Mouse (Mus musculus) lung, adult 2 months (tissue): ENCODE data around the gene Pum3. TPM values are rescaled to one million over a fixed set of nuclear protein-coding genes. Genes with fewer than 3 reads are reported as not detected.

Experiments
- DNase-seq: peaks from one replicate; pipeline ENCODE4 v3.0.0; 2022
- H3K4me1 ChIP-seq: fragments of 200-500 bp; 2 replicates; pipeline ENCODE4 v1.6.1; 2011; ENCODE audit warnings: low read length; ENCODE audit not compliant: control insufficient read depth, insufficient read depth
- H3K4me3 ChIP-seq: fragments of 200-500 bp; replicated peaks from 2 replicates; pipeline ENCODE3; 2011; ENCODE audit warnings: low read depth, mild to moderate bottlenecking, control low read depth, low read length; ENCODE audit errors: extremely low read depth
- CTCF ChIP-seq: fragments of 200-500 bp; IDR thresholded peaks from 2 replicates; pipeline ENCODE4 v1.5.1; 2011; ENCODE audit warnings: mild to moderate bottlenecking, low read length, control low read depth; ENCODE audit not compliant: insufficient read depth
- POLR2A ChIP-seq: fragments of 200-500 bp; IDR thresholded peaks from 2 replicates; pipeline ENCODE4 v1.6.1; 2011; ENCODE audit warnings: low read depth, mild to moderate bottlenecking, control low read depth, low read length, borderline replicate concordance; ENCODE audit errors: extremely low read depth
- WGBS: fragments of 180-500 bp; shearing (Covaris S2); methylation state at CpG from one replicate; pipeline ENCODE4 v1.1.7; 2018; 5-methylcytosine and 5-hydroxymethylcytosine counted together
- polyA plus RNA-seq: library from polyadenylated mRNA; depleted of rRNA; stranded (reverse); fragments of >200 nt; gene quantifications from 2 replicates; pipeline ENCODE4 v1.2.3, GENCODE M21; 2012

Gene Pum3
- polyA plus RNA-seq, 1 experiment, result 18.9 TPM

DNA sequence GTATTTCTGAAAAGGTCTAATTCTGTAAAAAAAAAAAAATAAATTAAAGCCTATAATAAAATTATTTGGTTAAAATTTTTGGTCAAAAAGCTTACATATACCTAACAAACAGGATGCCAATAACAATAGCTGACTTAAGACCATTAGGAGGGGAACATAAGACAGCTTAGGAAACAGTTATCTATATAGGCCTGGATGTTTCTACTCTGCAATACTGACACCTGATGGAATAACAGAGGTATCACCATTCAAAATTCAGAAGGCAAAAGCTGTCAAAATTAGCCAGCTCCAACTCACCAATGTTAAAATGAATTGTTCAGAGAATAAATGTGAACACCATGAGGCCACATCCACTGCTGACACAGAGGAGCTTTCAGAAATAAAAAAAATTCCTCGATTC lies 3.2 kb downstream of the Pum3 start:
- WGBS, result 82% methylated on average over 1 of the region's 1 CpGs
- no peak overlapping the region for H3K4me3 ChIP-seq
- H3K4me1 ChIP-seq, result 0 out of 2 replicates have a peak, but pooled peaks cover 2% of the 10 kb centered on the region
- DNase-seq, result no peak
- TF ChIP-seq CTCF (no peak), POLR2A (no peak)

DNA sequence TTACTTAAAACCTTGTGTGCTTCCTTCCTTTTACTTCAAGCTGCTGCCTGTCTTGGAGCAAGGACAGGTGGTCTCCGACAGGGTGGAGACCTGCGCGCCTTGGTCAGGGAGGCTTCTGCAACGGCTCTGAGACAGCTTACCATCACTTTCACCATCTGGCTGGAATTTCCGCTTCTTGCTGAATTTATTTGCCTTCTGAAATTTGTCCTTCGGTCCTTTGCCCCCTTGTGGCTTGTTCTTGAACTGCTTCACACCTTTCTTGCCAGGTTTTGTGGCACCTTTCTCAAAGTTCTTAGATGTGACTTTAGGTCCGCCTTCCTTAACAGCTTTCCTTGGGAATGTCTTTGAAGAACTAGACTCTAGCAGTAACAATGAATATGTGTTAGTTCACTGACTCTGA lies 4.0 kb downstream of the Pum3 start:
- WGBS, result 47% methylated on average over 7 of the region's 7 CpGs
- DNase-seq, result peak; percentile 35
- Histone ChIP-seq H3K4me1 (0 out of 2 replicates have a peak, but pooled peaks cover 2% of the 10 kb centered on the region), H3K4me3 (no peak overlapping the region)
- TF ChIP-seq CTCF, result 0 out of 2 replicates have a peak, but pooled peaks have one; percentile 9
- no peak for TF ChIP-seq POLR2A

DNA sequence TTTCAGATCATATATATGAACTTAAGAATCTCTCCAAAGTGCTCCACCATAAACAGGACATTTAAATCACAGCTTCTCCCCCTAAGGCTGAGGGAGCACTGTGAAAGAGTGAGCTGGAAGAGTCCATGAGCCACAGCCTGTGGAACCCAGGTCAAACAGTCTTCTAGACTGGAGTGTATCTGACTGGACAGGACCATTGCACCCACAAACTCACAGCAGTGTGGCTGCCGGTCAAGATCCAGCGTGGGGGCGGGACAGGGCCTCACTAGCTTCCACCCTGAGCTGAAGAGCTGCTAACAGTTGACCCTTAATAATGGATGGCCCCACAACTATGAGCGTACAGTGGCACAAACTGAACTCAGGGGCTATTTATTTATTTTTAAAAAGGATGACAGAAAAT lies 12.2 kb downstream of the Pum3 start:
- Histone ChIP-seq H3K4me1 (no peaks in the 10 kb centered on the region), H3K4me3 (no peak overlapping the region)
- 87% methylated on average over 4 of the region's 4 CpGs for WGBS
- no peak for DNase-seq
- TF ChIP-seq POLR2A (no peak), CTCF (no peak)

DNA sequence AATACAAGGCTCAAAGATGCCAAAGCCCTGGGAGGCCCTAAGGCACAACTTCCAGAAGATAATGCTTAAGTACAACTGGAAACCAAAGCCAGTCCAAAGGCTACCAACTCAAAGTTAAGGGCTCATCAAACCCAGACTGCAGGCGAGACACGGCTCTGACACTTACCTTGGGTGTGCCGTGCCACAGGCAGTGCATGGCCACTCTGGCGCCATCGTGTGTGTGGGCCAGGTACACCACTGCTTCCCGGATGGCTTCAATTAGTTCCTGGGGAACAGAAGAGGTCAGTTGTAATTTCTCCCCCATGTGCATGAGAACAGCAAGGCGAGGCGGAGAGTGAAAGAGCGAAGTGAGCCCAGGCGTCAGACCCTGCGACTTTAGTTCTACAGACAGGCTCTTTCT lies 13.1 kb downstream of the Pum3 start:
- Histone ChIP-seq H3K4me1 (no peaks in the 10 kb centered on the region), H3K4me3 (no peak overlapping the region)
- DNase-seq, result peak; percentile 38
- peak; percentile 69 for TF ChIP-seq CTCF
- no peak for TF ChIP-seq POLR2A
- WGBS, result 60% methylated on average over 11 of the region's 11 CpGs

DNA sequence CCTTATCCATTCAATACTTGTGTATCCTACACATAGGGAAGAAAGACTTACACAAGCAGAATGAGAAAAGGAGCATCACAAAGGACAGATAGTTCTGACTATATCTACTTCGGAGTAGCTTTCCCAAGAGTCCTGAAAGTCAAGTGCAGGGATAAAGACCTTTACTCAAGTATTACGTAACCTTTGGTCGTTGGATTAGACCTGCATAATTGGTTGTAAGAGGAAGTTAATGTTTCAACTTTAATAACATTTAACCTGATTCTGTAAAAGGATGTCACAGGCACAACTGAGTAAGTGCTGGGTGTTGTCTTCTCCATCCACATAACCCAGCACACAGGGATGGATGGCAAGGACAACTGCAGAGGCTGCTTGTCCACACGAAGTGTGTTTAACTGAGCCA lies 18.3 kb downstream of the Pum3 start:
- no peak overlapping the region for H3K4me3 ChIP-seq
- 63% methylated on average over 4 of the region's 4 CpGs for whole genome bisulfite sequencing
- TF ChIP-seq CTCF, result no peak
- no peak for TF ChIP-seq POLR2A
- no peak for DNase-seq
- H3K4me1 ChIP-seq, result no peaks in the 10 kb centered on the region

DNA sequence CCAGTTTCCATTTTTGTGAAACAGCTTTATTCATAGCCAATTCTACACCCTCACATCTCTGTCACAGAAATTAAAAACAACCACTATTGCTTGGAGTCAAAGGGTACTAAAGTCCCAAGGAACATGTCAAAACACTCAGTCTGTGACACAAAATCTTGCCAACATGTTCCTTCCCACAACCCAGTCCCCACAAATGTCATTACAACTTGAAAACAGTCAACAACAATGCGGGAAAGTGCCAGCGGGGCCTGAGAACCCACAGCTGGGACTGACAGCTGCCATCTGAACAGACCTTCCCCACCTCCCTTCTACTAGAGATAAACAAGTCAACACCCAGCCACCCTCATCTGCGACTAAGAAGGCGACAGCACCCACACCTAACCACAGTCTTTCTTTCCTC lies 18.9 kb downstream of the Pum3 start:
- no peak overlapping the region for H3K4me3 ChIP-seq
- TF ChIP-seq CTCF, result no peak
- no peak for TF ChIP-seq POLR2A
- 71% methylated on average over 4 of the region's 4 CpGs for WGBS
- H3K4me1 ChIP-seq, result no peaks in the 10 kb centered on the region
- no peak for DNase-seq

DNA sequence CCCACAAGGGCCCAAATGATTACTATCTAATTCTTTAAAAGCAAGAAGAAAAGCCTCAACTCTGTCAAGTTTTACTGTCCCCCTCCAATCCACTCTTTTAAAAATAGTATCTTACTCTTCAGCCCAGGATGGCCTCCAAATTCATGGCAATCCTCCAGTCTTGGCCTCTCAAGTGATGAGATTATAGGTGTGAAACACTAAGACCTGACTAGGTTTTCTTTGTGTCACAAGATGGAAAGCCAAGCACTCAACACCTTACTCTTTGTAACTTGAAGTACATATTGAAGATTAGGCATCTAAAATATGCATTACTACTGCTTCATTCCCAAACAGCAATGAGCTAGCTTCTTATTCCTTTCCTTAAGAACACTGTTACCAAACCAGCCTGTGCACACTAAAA lies 19.8 kb downstream of the Pum3 start:
- DNase-seq, result no peak
- H3K4me1 ChIP-seq, result no peaks in the 10 kb centered on the region
- TF ChIP-seq CTCF (no peak), POLR2A (no peak)
- H3K4me3 ChIP-seq, result no peak overlapping the region

DNA sequence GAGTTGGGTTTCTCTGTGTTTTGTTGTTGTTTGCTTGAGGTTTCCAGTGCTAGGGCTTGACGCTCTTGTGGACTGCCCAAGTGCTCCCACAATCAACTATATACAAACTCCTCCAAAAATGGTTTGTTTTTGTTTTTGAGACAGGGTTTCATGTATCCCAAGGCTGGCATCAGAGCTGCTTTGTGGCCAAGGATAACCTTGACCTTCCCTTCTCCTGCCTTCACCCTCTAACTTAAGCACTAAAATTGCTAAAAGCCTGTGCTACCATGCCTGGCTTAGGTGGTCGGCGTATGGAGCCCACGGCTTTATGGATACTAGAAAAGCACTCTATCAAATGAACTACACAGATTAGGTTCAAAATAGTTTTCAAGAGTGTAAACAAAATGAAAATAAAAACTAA lies 20.4 kb downstream of the Pum3 start:
- Histone ChIP-seq H3K4me3 (no peak overlapping the region), H3K4me1 (no peaks in the 10 kb centered on the region)
- no peak for DNase-seq
- 91% methylated on average over 4 of the region's 4 CpGs for WGBS
- no peak for TF ChIP-seq POLR2A

DNA sequence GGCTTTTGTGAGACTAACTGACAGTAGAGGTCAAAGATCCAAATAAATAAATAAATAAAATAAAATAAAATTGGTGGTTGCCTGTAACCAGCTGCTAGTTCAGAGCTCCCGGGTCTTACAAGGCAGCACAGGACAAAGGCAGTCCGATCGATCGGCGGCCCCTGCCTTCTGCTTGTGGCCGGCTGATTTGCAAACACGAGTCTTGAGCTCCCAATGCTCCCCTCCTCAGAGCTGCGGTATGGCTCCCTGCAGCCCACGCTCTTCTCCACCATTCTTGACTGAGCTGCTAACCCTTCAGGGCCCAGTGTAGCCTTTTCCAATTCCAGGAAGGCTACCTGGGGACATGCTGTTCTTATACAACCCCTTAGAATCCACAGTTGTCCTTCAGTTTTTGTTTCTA lies 31.8 kb downstream of the Pum3 start:
- 92% methylated on average over 9 of the region's 9 CpGs for WGBS
- no peak for DNase-seq
- no peak for TF ChIP-seq CTCF
- no peak for TF ChIP-seq POLR2A
- Histone ChIP-seq H3K4me1 (no peaks in the 10 kb centered on the region; the same call in 1 of the 2 replicates), H3K4me3 (no peak overlapping the region)

DNA sequence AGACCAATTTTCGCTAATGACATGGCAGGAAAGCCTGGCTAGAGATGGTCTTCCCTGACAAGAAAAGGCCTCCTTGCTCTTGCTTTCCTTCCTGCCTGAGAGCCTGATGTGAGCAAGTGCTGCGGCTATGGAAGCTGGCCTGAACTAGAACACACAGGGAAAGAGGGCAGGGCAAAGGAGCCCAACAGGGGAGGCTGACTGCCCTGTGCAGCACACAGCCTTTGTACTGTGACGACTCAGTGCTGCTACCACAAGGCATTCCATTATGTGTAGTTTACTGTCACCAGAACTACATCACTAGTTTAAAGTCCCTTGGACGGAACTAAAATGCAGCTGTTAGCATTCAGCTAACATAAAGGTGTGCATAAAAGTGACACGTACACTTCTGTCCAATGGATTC lies 32.4 kb downstream of the Pum3 start:
- 94% methylated on average over 5 of the region's 5 CpGs for WGBS
- no peak for TF ChIP-seq CTCF
- no peak for TF ChIP-seq POLR2A
- Histone ChIP-seq H3K4me3 (no peak overlapping the region), H3K4me1 (no peaks in the 10 kb centered on the region; the same call in 1 of the 2 replicates)
- DNase-seq, result no peak

DNA sequence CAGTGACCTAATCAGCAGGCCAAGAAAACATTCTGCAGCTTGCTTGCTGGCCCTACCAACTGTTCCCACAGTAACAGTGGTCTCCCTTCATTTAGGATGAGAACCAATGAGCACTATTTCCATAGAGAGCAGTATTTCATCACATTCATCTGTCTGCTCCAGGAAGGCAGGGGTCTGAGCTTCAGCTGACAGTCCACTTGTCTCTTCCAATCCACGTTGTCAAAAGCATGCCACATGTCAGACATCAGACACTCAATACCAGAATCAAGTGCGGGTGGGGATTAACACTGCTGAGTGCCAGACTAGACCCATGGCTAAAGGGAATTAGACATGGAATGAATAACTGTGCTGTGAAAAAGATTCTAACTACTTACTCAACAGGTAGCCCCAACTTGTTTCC lies 32.9 kb downstream of the Pum3 start:
- no peak for DNase-seq
- TF ChIP-seq CTCF (no peak), POLR2A (no peak)

More for the DNA sequence above, 32.9 kb downstream of the Pum3 start:
- 76% methylated on average over 2 of the region's 2 CpGs for WGBS
- Histone ChIP-seq H3K4me1 (no peaks in the 10 kb centered on the region; the same call in 1 of the 2 replicates), H3K4me3 (no peak overlapping the region)
